Mouse (Mus musculus) erythroid progenitor cell, adult 5-6 weeks (primary cell): ENCODE measurements at regions not wholly inside any gene's neighbourhood (a gene's known extent, or its start where the extent isn't known, plus 50 kb on each side); places are given as distances from the start of the nearest gene placed in this dataset.
A peak's percentile ranks its signal among the peaks of the same experiment; 100 is the strongest.

Experiments
- ATAC-seq: replicated peaks from 2 replicates; pipeline ENCODE4 v1.8.0; 2016; ENCODE audit warnings: moderate number of reproducible peaks, mild to moderate bottlenecking, moderate TSS enrichment, inconsistent platforms; ENCODE audit not compliant: poor library complexity, low FRiP score, severe bottlenecking

DNA sequence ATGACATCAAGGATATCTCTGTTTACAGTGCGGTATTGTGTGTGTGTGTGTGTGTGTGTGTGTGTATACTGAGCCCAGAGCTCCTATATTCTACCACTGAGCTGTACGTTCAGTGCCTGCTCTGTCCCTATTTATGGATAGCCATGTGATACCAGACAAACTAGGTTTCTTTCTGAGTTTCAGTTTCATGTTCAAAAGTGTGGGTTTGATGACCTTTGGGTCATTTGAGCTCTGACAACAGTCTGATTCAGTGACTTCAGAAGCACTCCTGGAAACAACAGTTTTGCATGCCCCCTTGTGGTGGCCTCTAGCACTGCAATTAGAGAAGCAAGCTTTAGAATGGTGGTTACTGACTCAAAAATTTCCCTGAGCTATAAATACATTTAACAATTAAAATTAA lies 50.9 kb upstream of the Tent2 start:
- 0 out of 2 replicates have a peak, but pooled peaks have one; percentile 64 for ATAC-seq

DNA sequence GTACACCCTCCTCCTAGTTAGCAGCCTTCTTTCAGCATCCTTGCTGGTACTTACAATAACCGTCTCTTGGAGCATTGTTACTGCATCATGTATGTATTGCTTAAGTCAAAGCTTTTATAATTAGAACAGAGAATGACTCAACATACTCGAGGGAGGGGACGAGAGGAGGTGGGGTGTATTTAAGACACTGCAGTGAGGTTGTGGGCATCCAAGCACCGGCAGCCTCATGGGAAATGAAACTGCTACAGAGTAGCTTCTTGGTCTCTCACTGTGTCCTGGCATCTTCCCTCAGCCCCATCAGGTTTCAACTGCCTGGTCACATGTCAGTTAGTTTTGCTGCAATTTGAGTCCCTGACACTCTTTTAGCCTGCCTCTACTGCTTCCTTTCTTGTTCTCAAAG lies 50.7 kb upstream of the Homer1 start:
- no peak for ATAC-seq
